Mouse (Mus musculus): ENCODE measurements at regions not wholly inside any gene's neighbourhood (a gene's known extent, or its start where the extent isn't known, plus 50 kb on each side); places are given as distances from the start of the nearest gene placed in this dataset.
A peak's percentile ranks its signal among the peaks of the same experiment; 100 is the strongest.

GRCm38 (mm10) chr17:64529296-64529994 lies 71.1 kb upstream of the Man2a1 start:
- Histone ChIP-seq H3K27me3 (replicated peaks; ENCODE audit: insufficient read depth, low read length) (no peaks in the 10 kb centered on the region), H3K9ac (replicated peaks; ENCODE audit: low read depth) (no peak overlapping the region), H3K4me2 (replicated peaks; ENCODE audit: low read depth, low read length) (no peak overlapping the region), H3K27ac (ENCODE audit: low read length) (no peak overlapping the region), H3K36me3 (ENCODE audit: insufficient read depth, low read length) (no peaks in the 10 kb centered on the region), H3K4me3 (ENCODE audit: low read depth, low read length) (no peak overlapping the region), H3K9me3 (ENCODE audit: low read length) (no peaks in the 10 kb centered on the region), H3K4me1 (ENCODE audit: insufficient read depth, low read depth, low read length) (no peaks in the 10 kb centered on the region)
- DNase-seq (ENCODE audit: low spot score) (no peak), ATAC-seq (no peak)
- 62% methylated on average over 14 of the region's 14 CpGs for WGBS
- TF ChIP-seq CTCF (IDR thresholded peaks at IDR 0.05) = peak; percentile 58
- TF ChIP-seq EP300 (IDR thresholded peaks at IDR 0.05) = no peak

- Histone ChIP-seq H3K27ac (ENCODE audit: low read length) (no peak overlapping the region), H3K4me3 (ENCODE audit: low read depth, low read length) (no peak overlapping the region), H3K36me3 (ENCODE audit: insufficient read depth, low read length) (no peaks in the 10 kb centered on the region), H3K9me3 (ENCODE audit: low read length) (no peaks in the 10 kb centered on the region), H3K27me3 (replicated peaks; ENCODE audit: insufficient read depth, low read length) (no peaks in the 10 kb centered on the region), H3K9ac (replicated peaks; ENCODE audit: low read depth) (no peak overlapping the region), H3K4me1 (ENCODE audit: insufficient read depth, low read depth, low read length) (no peaks in the 10 kb centered on the region), H3K4me2 (replicated peaks; ENCODE audit: low read depth, low read length) (no peak overlapping the region)
- WGBS = 89% methylated on average over 7 of the region's 7 CpGs
- DNase-seq (ENCODE audit: low spot score) (no peak), ATAC-seq (no peak)
- TF ChIP-seq CTCF (IDR thresholded peaks at IDR 0.05) = no peak
- no peak for TF ChIP-seq EP300 (IDR thresholded peaks at IDR 0.05)
Observed at GRCm38 (mm10) chr17:64531150-64531549, 69.4 kb upstream of the Man2a1 start.

- 73% methylated on average over 4 of the region's 4 CpGs for WGBS
Observed at GRCm38 (mm10) chr17:64534323-64534722, 66.2 kb upstream of the Man2a1 start.

GRCm38 (mm10) chr17:64538520-64538953 lies 62.0 kb upstream of the Man2a1 start:
- Histone ChIP-seq H3K9me3 (ENCODE audit: low read length) (no peaks in the 10 kb centered on the region), H3K4me2 (replicated peaks; ENCODE audit: low read depth, low read length) (no peak overlapping the region), H3K4me1 (ENCODE audit: insufficient read depth, low read depth, low read length) (no peaks in the 10 kb centered on the region), H3K36me3 (ENCODE audit: insufficient read depth, low read length) (no peaks in the 10 kb centered on the region), H3K27me3 (replicated peaks; ENCODE audit: insufficient read depth, low read length) (no peaks in the 10 kb centered on the region), H3K4me3 (ENCODE audit: low read depth, low read length) (no peak overlapping the region), H3K9ac (replicated peaks; ENCODE audit: low read depth) (no peak overlapping the region), H3K27ac (ENCODE audit: low read length) (no peak overlapping the region)
- ATAC-seq (no peak), DNase-seq (ENCODE audit: low spot score) (no peak)
- WGBS = 20% methylated on average over 10 of the region's 10 CpGs
- TF ChIP-seq EP300 (IDR thresholded peaks at IDR 0.05) = no peak

More at GRCm38 (mm10) chr17:64534323-64534722, 66.2 kb upstream of the Man2a1 start:
- H3K9me3 ChIP-seq (ENCODE audit: low read length) = no peaks in the 10 kb centered on the region
- H3K36me3 ChIP-seq (ENCODE audit: insufficient read depth, low read length) = no peaks in the 10 kb centered on the region
- TF ChIP-seq CTCF (IDR thresholded peaks at IDR 0.05) (no peak), EP300 (IDR thresholded peaks at IDR 0.05) (no peak)
- DNase-seq (ENCODE audit: low spot score) = no peak
- no peak overlapping the region for H3K4me2 ChIP-seq (replicated peaks; ENCODE audit: low read depth, low read length)
- no peaks in the 10 kb centered on the region for H3K4me1 ChIP-seq (ENCODE audit: insufficient read depth, low read depth, low read length)
- H3K27me3 ChIP-seq (replicated peaks; ENCODE audit: insufficient read depth, low read length) = no peaks in the 10 kb centered on the region
- H3K4me3 ChIP-seq (ENCODE audit: low read depth, low read length) = no peak overlapping the region
- no peak overlapping the region for H3K9ac ChIP-seq (replicated peaks; ENCODE audit: low read depth)
- no peak overlapping the region for H3K27ac ChIP-seq (ENCODE audit: low read length)
- ATAC-seq = no peak

- H3K27me3 ChIP-seq (replicated peaks; ENCODE audit: insufficient read depth, low read length) = no peaks in the 10 kb centered on the region
- no peak overlapping the region for H3K4me3 ChIP-seq (ENCODE audit: low read depth, low read length)
- H3K27ac ChIP-seq (ENCODE audit: low read length) = no peak overlapping the region
- TF ChIP-seq EP300 (IDR thresholded peaks at IDR 0.05) (no peak), CTCF (IDR thresholded peaks at IDR 0.05) (no peak)
- H3K4me1 ChIP-seq (ENCODE audit: insufficient read depth, low read depth, low read length) = no peaks in the 10 kb centered on the region
- no peaks in the 10 kb centered on the region for H3K9me3 ChIP-seq (ENCODE audit: low read length)
- 77% methylated on average over 8 of the region's 8 CpGs for whole genome bisulfite sequencing
- H3K9ac ChIP-seq (replicated peaks; ENCODE audit: low read depth) = no peak overlapping the region
- ATAC-seq = no peak
- no peaks in the 10 kb centered on the region for H3K36me3 ChIP-seq (ENCODE audit: insufficient read depth, low read length)
- H3K4me2 ChIP-seq (replicated peaks; ENCODE audit: low read depth, low read length) = no peak overlapping the region
- no peak for DNase-seq (ENCODE audit: low spot score)
Observed at GRCm38 (mm10) chr17:64540411-64540810, 60.1 kb upstream of the Man2a1 start.

- WGBS = 54% methylated on average over 7 of the region's 7 CpGs
- Histone ChIP-seq H3K9me3 (ENCODE audit: low read length) (no peaks in the 10 kb centered on the region), H3K27ac (ENCODE audit: low read length) (no peak overlapping the region), H3K4me2 (replicated peaks; ENCODE audit: low read depth, low read length) (no peak overlapping the region), H3K4me1 (ENCODE audit: insufficient read depth, low read depth, low read length) (no peaks in the 10 kb centered on the region), H3K36me3 (ENCODE audit: insufficient read depth, low read length) (no peaks in the 10 kb centered on the region), H3K27me3 (replicated peaks; ENCODE audit: insufficient read depth, low read length) (no peaks in the 10 kb centered on the region), H3K9ac (replicated peaks; ENCODE audit: low read depth) (no peak overlapping the region), H3K4me3 (ENCODE audit: low read depth, low read length) (no peak overlapping the region)
- no peak for DNase-seq (ENCODE audit: low spot score)
- TF ChIP-seq CTCF (IDR thresholded peaks at IDR 0.05) (no peak), EP300 (IDR thresholded peaks at IDR 0.05) (no peak)
- no peak for ATAC-seq
Observed at GRCm38 (mm10) chr17:64548536-64548935, 52.0 kb upstream of the Man2a1 start.

All from lung, postnatal 0 days (tissue).